Mouse (Mus musculus) forebrain, embryonic 12.5 days (tissue): ENCODE data around the gene Sgms1. TPM values are rescaled to one million over a fixed set of nuclear protein-coding genes. Genes with fewer than 3 reads are reported as not detected.
"Not testable (repeated sequence)": the region's sequence is repeated elsewhere in the genome, so short reads cannot be mapped to it uniquely, and the experiment has no call there.

Source experiments
- ATAC-seq: fragments of 200-750 bp; cut with Nextera tagmentation; 2 replicates; pipeline ENCODE4 v1.8.0; 2017; ENCODE audit warnings: moderate TSS enrichment; ENCODE audit not compliant: low FRiP score
- H3K27ac ChIP-seq: fragments of 300-500 bp; sonication (generic); 2 replicates; pipeline ENCODE4 v1.5.1; 2016; ENCODE audit warnings: mild to moderate bottlenecking
- H3K27me3 ChIP-seq: fragments of 300-500 bp; sonication (generic); 2 replicates; pipeline ENCODE4 v1.6.1; 2016; ENCODE audit warnings: mild to moderate bottlenecking
- H3K36me3 ChIP-seq: fragments of 300-500 bp; sonication (generic); replicated peaks from 2 replicates; pipeline ENCODE4 v1.6.1; 2016; ENCODE audit warnings: mild to moderate bottlenecking
- H3K4me1 ChIP-seq: fragments of 300-500 bp; sonication (generic); 2 replicates; pipeline ENCODE4 v1.6.1; 2016
- H3K4me2 ChIP-seq: fragments of 300-500 bp; sonication (generic); 2 replicates; pipeline ENCODE4 v1.6.1; 2016; ENCODE audit warnings: mild to moderate bottlenecking, moderate library complexity
- H3K4me3 ChIP-seq: fragments of 300-500 bp; sonication (generic); replicated peaks from 2 replicates; pipeline ENCODE4 v1.5.1; 2016; ENCODE audit warnings: mild to moderate bottlenecking
- H3K9ac ChIP-seq: fragments of 300-500 bp; sonication (generic); 2 replicates; pipeline ENCODE4 v1.6.1; 2016; ENCODE audit warnings: mild to moderate bottlenecking
- H3K9me3 ChIP-seq: fragments of 300-500 bp; sonication (generic); 2 replicates; pipeline ENCODE4 v1.6.1; 2016
- WGBS: fragments of 180-500 bp; shearing (Covaris S2); methylation state at CpG from one replicate; pipeline ENCODE4 v1.1.7; 2016; 5-methylcytosine and 5-hydroxymethylcytosine counted together
- polyA plus RNA-seq: library from polyadenylated mRNA; unstranded; fragments of >200 nt; fragmentation: Nextera tagmentation; extraction: Ambion mirVana; gene quantifications from 2 replicates; pipeline ENCODE4 v1.2.1, GENCODE M21; 2016

The Sgms1 gene
- polyA plus RNA-seq, 1 experiment from 2014 or later = 13.8 TPM

- Histone ChIP-seq H3K9me3 (no peaks in the 10 kb centered on the region), H3K4me2 (peak overlapping the region; percentile 53), H3K36me3 (no peaks in the 10 kb centered on the region), H3K27ac (no peak overlapping the region), H3K27me3 (peaks cover 10% of the 10 kb centered on the region; the same call in 1 of the 2 replicates), H3K4me1 (peaks cover 6% of the 10 kb centered on the region; the same call in 1 of the 2 replicates), H3K9ac (0 out of 2 replicates have a peak overlapping the region, but pooled peaks have one; percentile 1), H3K4me3 (peak overlapping the region; percentile 26)
- WGBS = 5% methylated on average over 9 of the region's 9 CpGs
- peak; percentile 56 for ATAC-seq
Measured at GRCm38 (mm10) chr19:32102976-32103300, 286.6 kb downstream of the Sgms1 start.

GRCm38 (mm10) chr19:32102294-32102975 is 287.1 kb downstream of the Sgms1 start:
- H3K4me2 ChIP-seq = peak overlapping the region; percentile 53
- WGBS = 26% methylated on average over 18 of the region's 18 CpGs
- H3K4me1 ChIP-seq = peaks cover 6% of the 10 kb centered on the region; the same call in 1 of the 2 replicates
- H3K27me3 ChIP-seq = peaks cover 10% of the 10 kb centered on the region; the same call in 1 of the 2 replicates
- H3K4me3 ChIP-seq = peak overlapping the region; percentile 26
- no peak overlapping the region for H3K27ac ChIP-seq
- no peaks in the 10 kb centered on the region for H3K9me3 ChIP-seq
- no peaks in the 10 kb centered on the region for H3K36me3 ChIP-seq
- H3K9ac ChIP-seq = 0 out of 2 replicates have a peak overlapping the region, but pooled peaks have one; percentile 1
- peak; percentile 27; the same call in 1 of the 2 replicates for ATAC-seq

DNA sequence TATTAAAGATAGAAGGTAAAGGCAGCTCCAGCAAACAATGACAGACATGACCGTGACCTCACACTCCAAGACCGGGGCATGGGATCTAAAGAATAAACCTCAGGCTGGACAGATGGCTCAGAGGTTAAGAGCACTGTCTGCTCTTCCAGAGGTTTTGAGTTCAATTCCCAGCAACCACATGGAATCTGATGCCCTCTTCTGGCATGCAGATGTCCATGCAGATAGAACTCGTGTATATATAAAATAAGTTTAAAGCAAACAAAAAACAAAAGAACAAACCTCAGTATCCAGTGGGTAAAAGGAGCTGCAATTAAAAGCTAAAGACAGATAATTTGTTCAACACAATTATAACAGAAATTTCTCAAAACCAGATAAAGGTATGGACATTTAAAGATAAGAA is 290.9 kb downstream of the Sgms1 start:
- Histone ChIP-seq H3K4me1 (peaks cover 6% of the 10 kb centered on the region; the same call in 1 of the 2 replicates), H3K9ac (no peak overlapping the region), H3K4me2 (no peak overlapping the region), H3K27me3 (0 out of 2 replicates have a peak, but pooled peaks cover 4% of the 10 kb centered on the region), H3K36me3 (no peaks in the 10 kb centered on the region), H3K27ac (no peak overlapping the region), H3K4me3 (no peak overlapping the region), H3K9me3 (no peaks in the 10 kb centered on the region)
- WGBS = 77% methylated on average over 3 of the region's 3 CpGs
- ATAC-seq = no peak

GRCm38 (mm10) chr19:32092358-32092757 is 297.2 kb downstream of the Sgms1 start:
- Histone ChIP-seq H3K9me3 (no peaks in the 10 kb centered on the region), H3K4me3 (no peak overlapping the region), H3K4me2 (no peak overlapping the region), H3K4me1 (no peaks in the 10 kb centered on the region), H3K27ac (no peak overlapping the region), H3K9ac (no peak overlapping the region), H3K27me3 (no peaks in the 10 kb centered on the region), H3K36me3 (no peaks in the 10 kb centered on the region)
- ATAC-seq = no peak
- 92% methylated on average over 4 of the region's 4 CpGs for whole genome bisulfite sequencing

DNA sequence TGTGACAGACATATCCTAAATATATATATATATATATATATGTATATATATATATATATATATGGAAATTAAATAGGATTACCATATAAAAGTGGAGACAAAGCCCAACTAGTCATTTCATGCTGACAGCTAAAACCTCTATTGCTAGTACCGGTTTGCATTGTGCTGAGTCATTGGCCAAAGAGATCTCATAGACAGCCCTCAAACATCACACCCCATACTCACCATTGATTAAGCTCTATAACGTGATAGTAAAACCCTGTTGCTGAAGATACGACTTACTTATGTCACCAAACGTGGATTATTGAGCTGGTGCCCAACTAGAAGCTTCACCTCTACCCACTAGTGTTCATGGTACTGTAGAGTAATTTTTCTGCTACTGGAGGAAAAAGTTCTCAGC is 298.7 kb downstream of the Sgms1 start:
- H3K4me2 ChIP-seq = no peak overlapping the region
- no peaks in the 10 kb centered on the region for H3K4me1 ChIP-seq
- no peaks in the 10 kb centered on the region for H3K9me3 ChIP-seq
- no peak overlapping the region for H3K9ac ChIP-seq
- H3K4me3 ChIP-seq = no peak overlapping the region
- no peaks in the 10 kb centered on the region for H3K27me3 ChIP-seq
- H3K27ac ChIP-seq = no peak overlapping the region
- H3K36me3 ChIP-seq = no peaks in the 10 kb centered on the region
- 95% methylated on average over 4 of the region's 4 CpGs for WGBS
- ATAC-seq = no peak

DNA sequence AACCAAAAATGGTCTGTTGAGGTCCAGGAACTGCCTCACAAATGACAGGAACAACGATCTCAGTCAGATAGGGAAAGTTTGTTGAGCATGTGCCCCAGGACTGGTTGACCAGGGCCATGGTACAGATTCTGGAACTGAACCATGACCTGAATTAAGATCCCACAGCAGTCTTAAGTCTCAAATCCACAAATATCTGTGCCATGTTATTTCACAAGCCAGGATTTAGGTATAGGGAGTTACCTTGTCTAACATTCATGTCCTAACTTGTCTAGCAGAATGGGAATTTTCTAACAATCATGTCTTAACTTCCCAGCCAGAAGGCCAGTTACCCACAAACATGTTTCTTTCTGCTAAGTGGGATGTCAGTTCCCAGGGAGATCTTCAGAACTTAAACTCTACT is 300.9 kb downstream of the Sgms1 start:
- no peaks in the 10 kb centered on the region for H3K4me1 ChIP-seq
- no peaks in the 10 kb centered on the region for H3K36me3 ChIP-seq
- H3K9ac ChIP-seq = no peak overlapping the region
- H3K4me3 ChIP-seq = no peak overlapping the region
- 86% methylated on average over 1 of the region's 1 CpGs for WGBS
- H3K27ac ChIP-seq = no peak overlapping the region
- no peak for ATAC-seq
- no peaks in the 10 kb centered on the region for H3K27me3 ChIP-seq
- H3K4me2 ChIP-seq = no peak overlapping the region
- no peaks in the 10 kb centered on the region for H3K9me3 ChIP-seq

DNA sequence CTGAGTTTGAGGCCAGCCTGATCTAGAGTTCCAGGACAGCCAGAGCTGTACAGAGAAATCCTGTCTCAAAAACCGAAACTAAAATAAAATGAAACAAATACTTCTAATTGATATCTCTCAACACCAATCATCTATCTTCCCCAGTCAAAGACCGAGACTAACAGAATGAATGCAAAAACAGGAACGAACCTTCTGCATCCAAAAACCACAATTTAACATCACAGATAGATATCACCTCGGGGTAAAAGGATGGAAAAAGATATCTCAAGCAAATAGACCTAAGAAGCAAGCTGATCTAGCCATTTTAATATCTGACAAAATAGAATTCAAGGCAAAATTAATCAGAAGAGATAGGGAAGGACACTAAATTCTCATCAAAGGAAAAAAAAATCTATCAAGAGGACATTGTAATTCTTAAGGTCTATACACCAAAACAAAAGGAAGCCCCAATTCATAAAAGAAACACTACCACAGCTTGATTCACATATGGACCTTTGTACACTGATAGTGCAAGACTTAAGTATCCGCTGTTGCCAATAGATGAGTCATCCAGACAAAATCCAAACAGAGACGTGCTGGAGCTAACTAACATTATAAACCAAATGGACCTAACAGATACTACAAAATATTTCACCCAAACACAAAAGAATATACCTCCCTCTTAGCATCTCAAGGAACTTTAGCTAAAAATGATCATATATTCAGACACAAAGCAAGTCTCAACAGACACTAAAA is 301.6 kb downstream of the Sgms1 start:
- 88% methylated on average over 6 of the region's 6 CpGs for WGBS
- no peaks in the 10 kb centered on the region for H3K4me1 ChIP-seq
- H3K27me3 ChIP-seq = no peaks in the 10 kb centered on the region
- H3K27ac ChIP-seq = no peak overlapping the region
- H3K9ac ChIP-seq = no peak overlapping the region
- no peaks in the 10 kb centered on the region for H3K36me3 ChIP-seq
- H3K9me3 ChIP-seq = no peaks in the 10 kb centered on the region
- ATAC-seq = no peak
- H3K4me2 ChIP-seq = no peak overlapping the region
- no peak overlapping the region for H3K4me3 ChIP-seq

DNA sequence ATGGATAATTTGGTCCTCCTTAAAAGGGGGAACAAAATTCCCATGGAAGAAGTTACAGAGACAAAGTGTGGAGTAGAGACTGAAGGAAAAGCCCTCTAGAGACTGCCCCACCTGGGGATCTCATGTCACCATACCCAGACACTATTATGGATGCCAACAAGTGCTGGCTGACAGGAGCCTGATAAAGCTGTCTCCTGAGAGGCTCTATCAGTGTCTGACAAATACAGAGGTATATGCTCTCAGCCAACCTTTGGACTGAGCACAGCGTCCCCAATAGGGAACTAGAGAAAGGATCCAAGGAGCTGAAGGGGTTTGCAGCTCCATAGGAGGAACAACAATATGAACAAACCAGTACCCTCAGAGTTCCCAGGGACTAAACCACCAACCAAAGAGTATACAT is 304.7 kb downstream of the Sgms1 start:
- H3K9ac ChIP-seq, H3K4me3 ChIP-seq, H3K9me3 ChIP-seq, H3K4me1 ChIP-seq, H3K27me3 ChIP-seq, ATAC-seq, H3K27ac ChIP-seq, H3K4me2 ChIP-seq, H3K36me3 ChIP-seq: not testable (repeated sequence)
- WGBS = 87% methylated on average over 1 of the region's 1 CpGs

Other genes starting within 250 kb of the Sgms1 start
- gene Rpl9-ps6, start 76.9 kb upstream of the Sgms1 start, polyA plus RNA-seq = 74.3 and 78.0 TPM in 2 replicates
- gene Minpp1, start 96.1 kb upstream of the Sgms1 start, polyA plus RNA-seq = 52.5 and 54.7 TPM in 2 replicates
- 3.4 and 4.1 TPM in 2 replicates for gene Papss2, start 206.1 kb upstream of the Sgms1 start, polyA plus RNA-seq